Mouse (Mus musculus) neural tube, embryonic 12.5 days (tissue): ENCODE data around the gene Gm3269. TPM values are rescaled to one million over a fixed set of nuclear protein-coding genes. Genes with fewer than 3 reads are reported as not detected.
A peak's percentile ranks its signal among the peaks of the same experiment; 100 is the strongest.
"Not testable (repeated sequence)": the region's sequence is repeated elsewhere in the genome, so short reads cannot be mapped to it uniquely, and the experiment has no call there.

Experiments used
- ATAC-seq: fragments of 200-750 bp; cut with Nextera tagmentation; 2 replicates; pipeline ENCODE4 v1.8.0; 2017; ENCODE audit warnings: low read depth, mild to moderate bottlenecking, moderate TSS enrichment, moderate library complexity; ENCODE audit not compliant: low FRiP score
- H3K27ac ChIP-seq: fragments of 300-500 bp; sonication (generic); 2 replicates; pipeline ENCODE4 v1.5.1; 2016
- H3K27me3 ChIP-seq: fragments of 300-500 bp; sonication (generic); replicated peaks from 2 replicates; pipeline ENCODE4 v1.6.1; 2016; ENCODE audit warnings: mild to moderate bottlenecking
- H3K36me3 ChIP-seq: fragments of 300-500 bp; sonication (generic); 2 replicates; pipeline ENCODE4 v1.6.1; 2016; ENCODE audit warnings: mild to moderate bottlenecking
- H3K4me1 ChIP-seq: fragments of 300-500 bp; sonication (generic); 2 replicates; pipeline ENCODE4 v1.6.1; 2016
- H3K4me2 ChIP-seq: fragments of 300-500 bp; sonication (generic); replicated peaks from 2 replicates; pipeline ENCODE4 v1.6.1; 2016; ENCODE audit warnings: mild to moderate bottlenecking
- H3K4me3 ChIP-seq: fragments of 300-500 bp; sonication (generic); 2 replicates; pipeline ENCODE4 v1.5.1; 2016
- H3K9ac ChIP-seq: fragments of 300-500 bp; sonication (generic); 2 replicates; pipeline ENCODE4 v1.6.1; 2016; ENCODE audit warnings: mild to moderate bottlenecking
- H3K9me3 ChIP-seq: fragments of 300-500 bp; sonication (generic); 2 replicates; pipeline ENCODE4 v1.6.1; 2016; ENCODE audit warnings: mild to moderate bottlenecking
- WGBS: fragments of 180-500 bp; shearing (Covaris S2); methylation state at CpG from one replicate; pipeline ENCODE4 v1.1.7; 2016; 5-methylcytosine and 5-hydroxymethylcytosine counted together
- polyA plus RNA-seq: library from polyadenylated mRNA; unstranded; fragments of >200 nt; fragmentation: Nextera tagmentation; extraction: Ambion mirVana; gene quantifications from 2 replicates; pipeline ENCODE4 v1.2.1, GENCODE M21; 2016

Gm3269 gene
- polyA plus RNA-seq, result not detected in 2 replicates

DNA sequence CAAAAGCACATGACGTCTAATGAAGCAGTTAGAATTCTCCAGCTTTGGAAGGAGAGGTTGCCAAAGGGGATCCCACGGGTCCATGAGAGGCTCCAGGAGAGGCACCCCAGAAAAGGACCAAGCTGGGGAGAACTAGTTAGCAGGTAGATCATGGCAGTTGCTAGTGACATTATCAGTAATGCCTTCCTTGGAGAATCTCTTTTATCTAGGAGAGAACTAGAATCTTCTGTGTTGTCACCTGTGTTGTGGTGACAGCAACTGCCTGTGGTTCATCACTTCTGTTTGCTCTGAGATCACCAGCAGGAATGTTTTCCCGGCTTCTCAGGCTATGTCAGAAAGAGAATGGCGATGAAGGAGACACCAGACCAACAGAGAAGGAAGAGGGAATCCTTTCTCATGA, at the start of gene Gm3269:
Gene Gm3269 (plus strand): TSS at position 301 of the 400 bp plus-strand sequence.
- not testable (repeated sequence) for H3K36me3 ChIP-seq, H3K9me3 ChIP-seq, H3K4me1 ChIP-seq, H3K27ac ChIP-seq, H3K4me2 ChIP-seq, H3K4me3 ChIP-seq, H3K9ac ChIP-seq, H3K27me3 ChIP-seq, ATAC-seq
- WGBS, result no CpG with 5 or more reads among the region's 4 CpGs

DNA sequence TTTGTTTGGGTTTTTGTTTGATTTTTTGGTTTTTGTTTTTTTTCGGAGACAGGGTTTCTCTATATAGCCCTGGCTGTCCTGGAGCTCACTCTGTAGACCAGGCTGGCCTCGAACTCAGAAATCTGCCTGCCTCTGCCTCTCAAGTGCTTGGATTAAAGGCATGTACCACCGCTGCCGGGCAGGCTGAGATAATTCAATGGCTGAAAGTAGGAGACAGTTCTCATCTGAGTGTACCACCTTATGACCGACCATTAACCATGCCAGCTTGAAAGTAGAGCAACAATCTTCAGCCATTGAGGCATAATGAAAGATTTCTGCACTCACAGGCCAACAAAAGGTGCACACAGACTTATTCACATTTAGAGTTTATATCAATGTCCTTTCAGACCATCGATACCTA, 31.5 kb upstream of the Gm3269 start:
- H3K27ac ChIP-seq, H3K9me3 ChIP-seq, H3K36me3 ChIP-seq, H3K4me1 ChIP-seq, H3K9ac ChIP-seq, ATAC-seq, H3K27me3 ChIP-seq, H3K4me3 ChIP-seq, H3K4me2 ChIP-seq: not testable (repeated sequence)
- 85% methylated on average over 6 of the region's 6 CpGs for WGBS

DNA sequence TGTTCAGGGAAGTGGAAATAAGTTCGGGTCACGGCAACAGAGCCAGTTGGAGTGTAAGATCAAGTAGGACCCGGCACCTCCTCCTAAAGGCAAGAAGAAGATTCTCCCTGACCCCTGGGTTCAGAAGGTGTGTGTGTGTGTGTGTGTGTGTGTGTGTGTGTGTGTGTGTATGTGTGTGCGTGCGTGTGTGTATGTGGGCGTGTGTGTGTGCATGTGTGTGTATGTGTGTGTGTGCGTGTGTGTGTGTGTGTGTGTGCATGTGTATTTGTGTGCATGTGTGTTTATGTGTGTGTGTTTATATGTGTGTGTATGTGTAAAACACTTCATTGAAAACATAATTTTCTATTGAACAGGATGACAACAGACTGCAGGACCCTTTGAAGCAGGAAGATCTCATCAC, 16.0 kb upstream of the Gm3269 start:
- H3K27me3 ChIP-seq, H3K27ac ChIP-seq, H3K4me1 ChIP-seq, H3K36me3 ChIP-seq, ATAC-seq, H3K4me3 ChIP-seq, H3K4me2 ChIP-seq, H3K9me3 ChIP-seq, H3K9ac ChIP-seq: not testable (repeated sequence)
- WGBS, result 82% methylated on average over 4 of the region's 7 CpGs

DNA sequence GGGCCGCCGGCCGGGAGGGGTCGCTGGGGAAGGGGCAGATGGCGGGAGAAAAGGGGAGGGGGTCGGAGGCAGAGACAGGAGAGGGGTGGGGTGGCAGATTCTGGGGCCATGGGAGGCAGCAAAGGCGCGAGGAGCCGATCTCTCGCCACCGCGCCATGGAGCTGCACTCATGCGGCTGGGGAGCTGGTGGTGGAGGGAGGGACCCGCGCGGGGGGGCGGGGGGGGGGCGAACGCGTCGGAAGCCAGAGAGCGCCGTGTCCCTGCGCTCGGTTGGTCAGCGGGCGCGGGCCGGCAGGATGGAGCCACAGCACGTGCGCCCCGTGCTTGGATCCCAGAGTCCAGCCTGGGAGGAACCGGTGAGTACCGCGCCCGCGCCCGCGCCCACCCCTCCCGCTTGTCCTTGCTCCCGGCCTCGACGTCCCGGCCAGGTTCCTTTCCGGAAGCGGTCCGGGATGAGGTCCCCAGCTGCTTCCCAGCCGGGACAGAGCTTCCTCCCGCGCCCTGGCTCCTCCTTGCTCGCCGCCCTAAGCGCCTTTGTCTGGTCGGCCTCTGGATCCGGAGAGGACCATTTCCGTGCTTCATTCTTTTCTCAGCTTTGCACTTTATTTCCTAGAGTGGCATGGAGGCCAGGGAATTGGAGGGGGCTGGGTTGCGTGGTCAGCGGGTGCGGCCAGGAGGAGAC, 17.5 kb downstream of the Gm3269 start, which contains the start of gene Gm3264:
Gene Gm3264 (plus strand): TSS at position 278 of the 682 bp plus-strand sequence.
- 4% methylated on average over 41 of the region's 59 CpGs for WGBS
- H3K27me3 ChIP-seq, H3K9me3 ChIP-seq, ATAC-seq, H3K4me1 ChIP-seq, H3K27ac ChIP-seq, H3K36me3 ChIP-seq: not testable (repeated sequence)
- Histone ChIP-seq H3K9ac (peak within 1 kb of the TSS; percentile 38; the same call in 1 of the 2 replicates), H3K4me3 (peak within 1 kb of the TSS; percentile 38), H3K4me2 (peak within 1 kb of the TSS; percentile 62)

DNA sequence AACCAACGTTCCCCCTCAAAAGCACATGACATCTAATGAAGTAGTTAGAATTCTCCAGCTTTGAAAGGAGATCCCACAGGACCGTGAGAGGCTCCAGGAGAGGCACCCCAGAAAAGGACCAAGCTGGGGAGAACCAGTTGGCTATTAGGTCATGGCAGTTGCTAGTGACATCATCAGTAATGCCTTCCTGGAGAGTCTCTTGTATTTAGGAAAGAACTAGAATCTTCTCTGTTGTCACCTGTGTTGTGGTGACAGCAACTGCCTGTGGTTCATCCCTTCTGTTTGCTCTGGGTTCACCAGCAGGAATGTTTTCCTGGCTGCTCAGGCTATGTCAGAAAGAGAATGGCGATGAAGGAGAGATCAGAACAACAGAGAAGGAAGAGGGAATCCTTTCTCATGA, 54.2 kb downstream of the Gm3269 start, which contains the start of gene Gm3278:
Gene Gm3278 (plus strand): TSS at position 301 of the 400 bp plus-strand sequence.
- H3K27me3 ChIP-seq, H3K4me2 ChIP-seq, H3K27ac ChIP-seq, ATAC-seq, H3K36me3 ChIP-seq, H3K9ac ChIP-seq, H3K4me1 ChIP-seq, H3K4me3 ChIP-seq, H3K9me3 ChIP-seq: not testable (repeated sequence)
- 60% methylated on average over 1 of the region's 3 CpGs for WGBS

Other genes starting within 250 kb of the Gm3269 start
- not detected in 2 replicates for gene Gm8159, start 205.8 kb upstream of the Gm3269 start, polyA plus RNA-seq
- 0.49 TPM in 1 of 2 replicates, not detected in the other for gene Gm3239, start 173.9 kb upstream of the Gm3269 start, polyA plus RNA-seq
- not detected in 2 replicates for gene Gm7876, start 128.9 kb upstream of the Gm3269 start, polyA plus RNA-seq
- gene Gm3252, start 111.3 kb upstream of the Gm3269 start, polyA plus RNA-seq, result 0.33 and 0.87 TPM in 2 replicates
- not detected in 2 replicates for gene Gm9602, start 61.8 kb upstream of the Gm3269 start, polyA plus RNA-seq
- 1.5 and 2.4 TPM in 2 replicates for gene Gm3264, start 17.5 kb downstream of the Gm3269 start, polyA plus RNA-seq
- 0.16 TPM in 1 of 2 replicates, not detected in the other for gene Gm3278, start 54.3 kb downstream of the Gm3269 start, polyA plus RNA-seq
- not detected in 2 replicates for gene Gm8297, start 145.8 kb downstream of the Gm3269 start, polyA plus RNA-seq
- gene Gm3298, start 177.8 kb downstream of the Gm3269 start, polyA plus RNA-seq, result not detected in 2 replicates
- not detected in 2 replicates for gene 4930555G01Rik, start 212.5 kb downstream of the Gm3269 start, polyA plus RNA-seq
- gene Gm8281, start 232.9 kb downstream of the Gm3269 start, polyA plus RNA-seq, result 3.8 and 4.5 TPM in 2 replicates